Mouse (Mus musculus): ENCODE results near the gene Il10rb. TPM values are rescaled to one million over a fixed set of nuclear protein-coding genes. Genes with fewer than 3 reads are reported as not detected.

Gene Il10rb
- total RNA-seq, 2 experiments from 2014 or later: 9.0 to 10.1 TPM

- intact Hi-C loops (cut with DNase I; ENCODE audit: low total_unique reads): loop anchor here (10.0 kb wide), 1 partner anchor 65 kb away; no protein-coding TSS in a partner anchor
Measured at GRCm38 (mm10) chr16:91379412-91379811, 26.6 kb upstream of the Il10rb start.

GRCm38 (mm10) chr16:91380151-91380550 is 25.8 kb upstream of the Il10rb start:
- no peak for DNase-seq
- intact Hi-C loops (cut with DNase I; ENCODE audit: low total_unique reads): no loop called here

More at GRCm38 (mm10) chr16:91379412-91379811, 26.6 kb upstream of the Il10rb start:
- DNase-seq: no peak

DNA sequence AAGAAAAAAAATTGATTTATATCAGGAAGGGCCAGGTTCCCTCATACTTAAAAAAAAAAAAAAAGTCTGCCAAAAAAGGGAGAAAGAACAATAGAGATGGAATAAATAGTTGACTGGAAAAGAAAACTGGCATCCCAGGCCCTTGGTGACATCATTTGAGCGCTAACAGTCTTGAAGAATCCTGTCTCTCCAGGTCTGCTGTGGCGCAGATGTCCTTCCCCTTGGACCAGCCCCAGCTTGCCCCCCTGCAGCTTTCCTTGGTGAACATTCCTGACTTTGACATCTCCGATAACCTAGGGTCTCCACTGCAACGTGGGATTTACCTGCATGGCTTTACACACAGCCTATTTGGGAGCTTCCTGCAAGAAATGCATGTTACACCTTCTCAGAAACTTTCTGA is 24.4 kb upstream of the Il10rb start:
- DNase-seq: no peak
- intact Hi-C loops (cut with DNase I; ENCODE audit: low total_unique reads): no loop called here

- intact Hi-C loops (cut with DNase I; ENCODE audit: low total_unique reads): no loop called here
- no peak for DNase-seq
Measured at GRCm38 (mm10) chr16:91382261-91382790, 23.6 kb upstream of the Il10rb start.

GRCm38 (mm10) chr16:91384221-91384620 is 21.7 kb upstream of the Il10rb start:
- DNase-seq: no peak
- intact Hi-C loops (cut with DNase I; ENCODE audit: low total_unique reads): no loop called here

DNA sequence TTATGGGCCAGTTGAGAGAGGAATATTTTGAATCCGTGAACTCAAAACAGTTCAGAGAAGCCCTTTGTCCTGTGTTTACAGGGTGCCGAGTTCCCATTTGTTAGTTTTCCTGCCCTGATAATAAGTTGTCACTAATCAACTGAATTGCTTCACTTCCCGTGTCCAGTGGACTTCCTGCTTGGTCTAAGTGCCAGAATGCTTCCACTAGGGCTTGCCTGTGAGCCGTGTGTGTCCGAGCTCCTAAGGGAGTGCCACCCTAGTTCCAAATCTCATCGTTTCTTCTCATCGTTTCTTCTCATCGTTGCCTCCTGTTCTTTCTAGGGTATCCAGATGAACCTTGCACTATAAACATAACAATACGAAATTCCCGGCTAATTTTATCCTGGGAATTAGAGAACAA is 20.3 kb upstream of the Il10rb start:
- DNase-seq: no peak
- intact Hi-C loops (cut with DNase I; ENCODE audit: low total_unique reads): no loop called here

DNA sequence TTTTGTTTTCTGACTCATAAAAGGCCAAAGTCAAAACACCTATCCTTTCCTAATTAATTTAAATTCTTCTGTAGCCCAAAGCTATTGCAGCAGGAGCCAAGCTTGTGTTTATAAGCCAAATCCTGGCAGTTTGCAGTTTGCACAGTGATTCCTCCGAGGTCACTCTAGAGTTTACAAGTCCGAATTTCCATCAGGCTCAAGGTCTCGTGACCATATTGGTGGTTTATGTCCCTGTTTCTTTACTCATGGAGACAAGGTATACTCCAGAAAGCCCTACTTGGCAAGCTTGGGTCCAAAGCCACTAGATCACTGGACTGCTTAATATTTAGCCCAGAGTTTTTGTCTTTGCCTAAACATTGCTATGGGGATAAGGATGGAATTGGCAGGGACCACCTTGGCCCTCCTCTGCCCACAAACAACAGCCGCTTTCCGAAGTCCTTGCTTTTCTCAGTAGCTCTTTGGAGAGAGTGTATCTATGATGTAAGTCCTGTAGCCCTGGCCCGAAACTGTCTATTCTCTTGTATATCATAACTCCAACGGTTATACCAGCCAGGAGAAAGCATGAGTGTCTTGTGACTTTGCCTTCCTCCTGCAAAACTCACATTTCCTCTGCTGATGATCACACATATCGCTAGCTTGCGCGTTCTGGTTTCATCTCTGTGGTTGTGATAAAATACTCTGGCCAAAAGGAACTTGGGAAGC is 19.4 kb upstream of the Il10rb start:
- intact Hi-C loops (cut with DNase I; ENCODE audit: low total_unique reads): no loop called here
- DNase-seq: no peak

- DNase-seq: no peak
- intact Hi-C loops (cut with DNase I; ENCODE audit: low total_unique reads): no loop called here
Measured at GRCm38 (mm10) chr16:91387121-91387486, 18.9 kb upstream of the Il10rb start.

GRCm38 (mm10) chr16:91390100-91390499 is 15.9 kb upstream of the Il10rb start:
- DNase-seq: no peak
- intact Hi-C loops (cut with DNase I; ENCODE audit: low total_unique reads): no loop called here

GRCm38 (mm10) chr16:91391421-91391820 is 14.5 kb upstream of the Il10rb start, which contains the start of gene Gm21970:
TSS of gene Gm21970 (plus strand) at chr16:91391721.
- DNase-seq: no peak
- intact Hi-C loops (cut with DNase I; ENCODE audit: low total_unique reads): no loop called here

GRCm38 (mm10) chr16:91394826-91395410 is 11.0 kb upstream of the Il10rb start:
- intact Hi-C loops (cut with DNase I; ENCODE audit: low total_unique reads): no loop called here
- DNase-seq: no peak

- intact Hi-C loops (cut with DNase I; ENCODE audit: low total_unique reads): no loop called here
- no peak for DNase-seq
Measured at GRCm38 (mm10) chr16:91395633-91396392, 10.2 kb upstream of the Il10rb start.

DNA sequence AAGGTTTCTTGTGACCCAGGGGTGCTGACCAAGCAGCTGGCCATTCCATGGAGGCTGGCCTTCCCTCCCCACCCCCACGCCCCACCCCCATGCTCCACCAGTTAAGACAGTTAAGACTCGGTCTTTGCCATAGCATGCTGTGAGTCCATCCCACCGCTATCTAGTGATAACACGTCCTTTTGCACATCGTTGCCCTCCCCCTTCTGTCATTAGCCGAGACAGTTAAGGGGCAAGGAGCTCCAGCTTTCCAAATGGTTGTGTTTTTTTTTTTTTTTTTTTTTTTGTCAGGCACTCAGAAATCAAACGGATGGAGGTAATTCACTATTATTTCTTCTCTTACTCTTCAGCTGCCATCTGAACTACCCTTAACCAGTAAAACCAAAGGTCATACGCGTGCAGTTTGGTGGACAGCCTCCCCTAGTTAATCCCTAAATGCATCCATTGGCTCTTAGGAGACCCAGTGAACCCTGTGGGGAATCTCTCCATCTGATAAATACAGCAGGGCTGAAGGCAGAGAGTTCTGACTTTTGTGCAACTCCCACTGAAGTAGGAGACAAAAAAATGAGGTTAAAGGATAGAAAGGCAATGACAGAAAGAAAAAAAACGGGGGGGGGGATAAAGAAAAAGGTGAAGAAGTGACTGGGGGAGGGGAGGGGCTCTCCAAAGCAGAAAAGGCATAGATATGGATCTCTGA is 9.0 kb upstream of the Il10rb start:
- no peak for DNase-seq
- intact Hi-C loops (cut with DNase I; ENCODE audit: low total_unique reads): no loop called here

GRCm38 (mm10) chr16:91398030-91398429 is 7.9 kb upstream of the Il10rb start:
- DNase-seq: no peak
- intact Hi-C loops (cut with DNase I; ENCODE audit: low total_unique reads): no loop called here

DNA sequence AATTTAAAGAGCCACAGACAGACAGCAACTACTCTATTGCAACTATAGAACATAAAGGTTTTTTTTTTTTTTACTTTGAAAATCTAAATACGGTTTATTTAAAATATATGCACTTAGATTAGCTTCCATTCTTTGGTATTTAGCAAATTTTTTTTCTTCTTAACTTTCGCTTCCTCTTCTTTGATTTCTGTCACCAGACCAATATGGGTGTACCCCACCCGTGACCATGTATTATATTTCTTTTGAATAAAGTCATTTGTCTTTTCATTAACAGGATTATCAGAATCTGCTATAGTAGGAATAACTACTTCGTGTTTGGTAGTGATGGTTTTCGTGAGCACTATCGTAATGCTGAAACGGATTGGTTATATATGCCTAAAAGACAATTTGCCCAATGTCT is 7.0 kb upstream of the Il10rb start:
- intact Hi-C loops (cut with DNase I; ENCODE audit: low total_unique reads): no loop called here
- no peak for DNase-seq

DNA sequence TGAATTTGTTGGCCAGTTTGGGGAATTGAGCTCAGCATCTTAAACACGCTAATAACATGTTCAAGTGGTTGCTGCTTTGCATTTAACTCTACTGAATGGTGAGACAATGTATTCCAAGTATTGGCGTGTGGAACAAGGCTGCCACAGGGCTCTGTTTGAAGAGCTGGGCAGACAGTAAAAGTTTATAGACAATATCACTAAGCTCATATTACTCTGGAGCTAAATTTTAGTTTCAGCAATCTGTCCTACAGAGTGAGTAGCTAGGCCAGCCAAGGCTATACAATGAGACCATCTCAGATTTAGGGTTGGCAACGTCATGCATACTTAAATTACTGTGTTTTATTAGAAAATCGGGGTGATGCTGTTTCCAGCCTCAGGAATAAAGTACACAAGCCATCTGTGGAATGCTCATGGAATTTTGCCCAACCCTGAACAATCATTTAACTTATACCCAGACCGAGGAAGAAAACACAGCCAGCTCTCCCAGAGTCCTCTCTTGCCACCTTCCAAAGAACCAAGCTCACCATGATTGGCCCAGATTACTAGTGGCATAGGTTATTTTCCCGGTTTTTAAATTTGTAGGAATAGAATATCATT is 4.3 kb upstream of the Il10rb start:
- intact Hi-C loops (cut with DNase I; ENCODE audit: low total_unique reads): no loop called here

GRCm38 (mm10) chr16:91403784-91404183 is 2.2 kb upstream of the Il10rb start:
- DNase-seq: no peak
- intact Hi-C loops (cut with DNase I; ENCODE audit: low total_unique reads): no loop called here

More for the DNA sequence above, 4.3 kb upstream of the Il10rb start:
- DNase-seq: no peak

GRCm38 (mm10) chr16:91404187-91404586 is 1.8 kb upstream of the Il10rb start:
- no peak for DNase-seq
- intact Hi-C loops (cut with DNase I; ENCODE audit: low total_unique reads): no loop called here

DNA sequence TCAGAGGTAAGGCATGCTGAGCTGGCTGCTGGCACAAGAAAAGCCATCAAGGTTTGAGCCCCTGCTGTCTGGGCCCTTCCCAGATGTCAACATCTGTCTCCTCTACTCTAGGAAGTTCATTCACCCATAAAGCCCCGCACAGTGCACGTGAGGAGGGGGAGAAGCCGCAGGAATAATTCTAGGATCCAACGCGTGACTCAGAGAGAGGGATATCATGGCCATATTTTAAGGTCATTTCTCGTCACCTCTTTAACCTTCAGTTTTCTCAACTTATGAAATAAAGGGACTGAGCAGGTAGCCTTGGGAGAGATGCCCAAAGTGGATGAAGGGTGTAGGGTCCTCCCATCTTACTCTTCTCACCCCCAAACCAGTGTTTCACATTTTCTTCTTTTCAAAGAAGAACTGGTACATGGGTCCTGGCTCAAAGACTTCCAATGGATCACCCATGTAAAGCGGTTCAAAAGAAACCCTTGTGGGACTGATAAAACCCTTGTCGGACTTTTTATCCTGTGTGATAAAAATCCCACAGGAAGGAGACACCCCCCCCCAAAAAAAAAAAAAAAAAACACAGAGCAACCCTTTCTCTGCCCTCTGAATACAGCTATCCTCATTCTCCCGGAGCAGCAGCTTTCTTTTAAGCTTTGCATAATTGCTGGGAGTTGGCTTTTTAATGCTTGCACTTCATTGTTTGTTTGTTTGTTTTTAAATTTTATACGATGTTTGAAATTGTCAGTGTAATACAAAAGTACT is 961 bp upstream of the Il10rb start:
- intact Hi-C loops (cut with DNase I; ENCODE audit: low total_unique reads): no loop called here
- DNase-seq: no peak

All from gastrocnemius, postnatal 14 days (tissue).